Mouse (Mus musculus): ENCODE results near the gene Slc22a16. TPM values are rescaled to one million over a fixed set of nuclear protein-coding genes. Genes with fewer than 3 reads are reported as not detected.
A peak's percentile ranks its signal among the peaks of the same experiment; 100 is the strongest.
"Not testable (repeated sequence)": the region's sequence is repeated elsewhere in the genome, so short reads cannot be mapped to it uniquely, and the experiment has no call there.

Slc22a16 gene
- polyA plus RNA-seq, 1 experiment from 2014 or later: not detected

GRCm38 (mm10) chr10:40532586-40532985 lies 37.5 kb upstream of the Slc22a16 start:
- not testable (repeated sequence) for ATAC-seq; H3K4me2 ChIP-seq (replicated peaks); H3K27me3 ChIP-seq (replicated peaks); H3K27ac ChIP-seq; H3K4me3 ChIP-seq (replicated peaks); H3K36me3 ChIP-seq; H3K4me1 ChIP-seq (replicated peaks); H3K9ac ChIP-seq; H3K9me3 ChIP-seq
- 90% methylated on average over 4 of the region's 4 CpGs for WGBS

- no peaks in the 10 kb centered on the region for H3K27me3 ChIP-seq (replicated peaks)
- no peak overlapping the region for H3K27ac ChIP-seq
- ATAC-seq: no peak
- no peaks in the 10 kb centered on the region for H3K4me1 ChIP-seq (replicated peaks)
- no peak overlapping the region for H3K4me2 ChIP-seq (replicated peaks)
- 66% methylated on average over 6 of the region's 6 CpGs for WGBS
- no peak overlapping the region for H3K9ac ChIP-seq
- no peaks in the 10 kb centered on the region for H3K36me3 ChIP-seq
- H3K4me3 ChIP-seq (replicated peaks): no peak overlapping the region
- no peaks in the 10 kb centered on the region for H3K9me3 ChIP-seq
Observed at GRCm38 (mm10) chr10:40541351-40541750, 28.8 kb upstream of the Slc22a16 start.

- no peaks in the 10 kb centered on the region; the same call in 1 of the 2 replicates for H3K4me1 ChIP-seq (replicated peaks)
- H3K36me3 ChIP-seq: no peaks in the 10 kb centered on the region
- no peak overlapping the region for H3K4me3 ChIP-seq (replicated peaks)
- WGBS: 59% methylated on average over 2 of the region's 2 CpGs
- H3K9ac ChIP-seq: no peak overlapping the region
- H3K9me3 ChIP-seq: no peaks in the 10 kb centered on the region
- H3K27me3 ChIP-seq (replicated peaks): no peaks in the 10 kb centered on the region
- H3K27ac ChIP-seq: no peak overlapping the region
- H3K4me2 ChIP-seq (replicated peaks): no peak overlapping the region
- no peak for ATAC-seq
Observed at GRCm38 (mm10) chr10:40549317-40549716, 20.8 kb upstream of the Slc22a16 start.

- Histone ChIP-seq H3K9me3 (no peaks in the 10 kb centered on the region), H3K27me3 (replicated peaks) (no peaks in the 10 kb centered on the region), H3K4me2 (replicated peaks) (no peak overlapping the region), H3K9ac (no peak overlapping the region), H3K36me3 (no peaks in the 10 kb centered on the region), H3K4me3 (replicated peaks) (no peak overlapping the region), H3K4me1 (replicated peaks) (no peaks in the 10 kb centered on the region; the same call in 1 of the 2 replicates), H3K27ac (no peak overlapping the region)
- 24% methylated on average over 2 of the region's 2 CpGs for WGBS
- peak; percentile 53; the same call in 1 of the 2 replicates for ATAC-seq
Observed at GRCm38 (mm10) chr10:40551801-40552200, 18.3 kb upstream of the Slc22a16 start.

- ATAC-seq; H3K27ac ChIP-seq; H3K4me2 ChIP-seq (replicated peaks); H3K36me3 ChIP-seq; H3K4me1 ChIP-seq (replicated peaks); H3K4me3 ChIP-seq (replicated peaks); H3K27me3 ChIP-seq (replicated peaks); H3K9me3 ChIP-seq; H3K9ac ChIP-seq: not testable (repeated sequence)
- 93% methylated on average over 6 of the region's 6 CpGs for whole genome bisulfite sequencing
Observed at GRCm38 (mm10) chr10:40565695-40566094, 4.4 kb upstream of the Slc22a16 start.

- no peak overlapping the region for H3K27ac ChIP-seq
- H3K4me3 ChIP-seq (replicated peaks): no peak overlapping the region
- no peaks in the 10 kb centered on the region for H3K36me3 ChIP-seq
- H3K9ac ChIP-seq: no peak overlapping the region
- no peaks in the 10 kb centered on the region for H3K4me1 ChIP-seq (replicated peaks)
- no peak for ATAC-seq
- no peaks in the 10 kb centered on the region for H3K27me3 ChIP-seq (replicated peaks)
- no peak overlapping the region for H3K4me2 ChIP-seq (replicated peaks)
- H3K9me3 ChIP-seq: no peaks in the 10 kb centered on the region
- WGBS: 84% methylated on average over 7 of the region's 7 CpGs
Observed at GRCm38 (mm10) chr10:40575912-40576634, 5.9 kb downstream of the Slc22a16 start.

- Histone ChIP-seq H3K9me3 (no peaks in the 10 kb centered on the region), H3K9ac (no peak overlapping the region), H3K4me2 (replicated peaks) (no peak overlapping the region), H3K27me3 (replicated peaks) (no peaks in the 10 kb centered on the region), H3K4me3 (replicated peaks) (no peak overlapping the region), H3K4me1 (replicated peaks) (no peaks in the 10 kb centered on the region), H3K36me3 (no peaks in the 10 kb centered on the region), H3K27ac (no peak overlapping the region)
- 76% methylated on average over 8 of the region's 8 CpGs for WGBS
- ATAC-seq: no peak
Observed at GRCm38 (mm10) chr10:40583584-40584255, 13.6 kb downstream of the Slc22a16 start.

GRCm38 (mm10) chr10:40592186-40592585 lies 22.1 kb downstream of the Slc22a16 start:
- no peaks in the 10 kb centered on the region for H3K36me3 ChIP-seq
- no peak overlapping the region for H3K4me2 ChIP-seq (replicated peaks)
- H3K4me1 ChIP-seq (replicated peaks): no peaks in the 10 kb centered on the region
- H3K27ac ChIP-seq: no peak overlapping the region
- no peak for ATAC-seq
- H3K4me3 ChIP-seq (replicated peaks): no peak overlapping the region
- 62% methylated on average over 7 of the region's 7 CpGs for WGBS
- no peaks in the 10 kb centered on the region for H3K9me3 ChIP-seq
- H3K27me3 ChIP-seq (replicated peaks): no peaks in the 10 kb centered on the region
- H3K9ac ChIP-seq: no peak overlapping the region

GRCm38 (mm10) chr10:40597177-40597576 lies 27.0 kb downstream of the Slc22a16 start:
- H3K4me1 ChIP-seq (replicated peaks): no peaks in the 10 kb centered on the region
- H3K36me3 ChIP-seq: no peaks in the 10 kb centered on the region
- H3K9ac ChIP-seq: no peak overlapping the region
- no peak for ATAC-seq
- H3K4me2 ChIP-seq (replicated peaks): no peak overlapping the region
- WGBS: 91% methylated on average over 3 of the region's 3 CpGs
- no peak overlapping the region for H3K27ac ChIP-seq
- H3K9me3 ChIP-seq: no peaks in the 10 kb centered on the region
- H3K4me3 ChIP-seq (replicated peaks): no peak overlapping the region
- H3K27me3 ChIP-seq (replicated peaks): no peaks in the 10 kb centered on the region

GRCm38 (mm10) chr10:40604706-40605394 lies 34.7 kb downstream of the Slc22a16 start:
- Histone ChIP-seq H3K4me2 (replicated peaks) (no peak overlapping the region), H3K4me1 (replicated peaks) (no peaks in the 10 kb centered on the region), H3K36me3 (no peaks in the 10 kb centered on the region), H3K9ac (no peak overlapping the region), H3K4me3 (replicated peaks) (no peak overlapping the region), H3K9me3 (no peaks in the 10 kb centered on the region), H3K27me3 (replicated peaks) (no peaks in the 10 kb centered on the region), H3K27ac (no peak overlapping the region)
- no peak for ATAC-seq
- 57% methylated on average over 6 of the region's 6 CpGs for WGBS

GRCm38 (mm10) chr10:40617973-40618372 lies 47.8 kb downstream of the Slc22a16 start:
- Histone ChIP-seq H3K9me3 (no peaks in the 10 kb centered on the region), H3K4me2 (replicated peaks) (no peak overlapping the region), H3K4me1 (replicated peaks) (no peaks in the 10 kb centered on the region), H3K4me3 (replicated peaks) (no peak overlapping the region), H3K27me3 (replicated peaks) (no peaks in the 10 kb centered on the region), H3K27ac (no peak overlapping the region), H3K36me3 (no peaks in the 10 kb centered on the region), H3K9ac (no peak overlapping the region)
- ATAC-seq: no peak

- no peak overlapping the region for H3K27ac ChIP-seq
- 75% methylated on average over 1 of the region's 1 CpGs for WGBS
- H3K9ac ChIP-seq: no peak overlapping the region
- no peaks in the 10 kb centered on the region for H3K36me3 ChIP-seq
- H3K4me2 ChIP-seq (replicated peaks): no peak overlapping the region
- no peaks in the 10 kb centered on the region for H3K9me3 ChIP-seq
- H3K27me3 ChIP-seq (replicated peaks): no peaks in the 10 kb centered on the region
- no peak for ATAC-seq
- H3K4me3 ChIP-seq (replicated peaks): no peak overlapping the region
- no peaks in the 10 kb centered on the region for H3K4me1 ChIP-seq (replicated peaks)
Observed at GRCm38 (mm10) chr10:40619760-40620159, 49.6 kb downstream of the Slc22a16 start.

Measured in intestine, embryonic 15.5 days (tissue).